Mouse (Mus musculus): ENCODE results near the gene Olfr199.

DNA sequence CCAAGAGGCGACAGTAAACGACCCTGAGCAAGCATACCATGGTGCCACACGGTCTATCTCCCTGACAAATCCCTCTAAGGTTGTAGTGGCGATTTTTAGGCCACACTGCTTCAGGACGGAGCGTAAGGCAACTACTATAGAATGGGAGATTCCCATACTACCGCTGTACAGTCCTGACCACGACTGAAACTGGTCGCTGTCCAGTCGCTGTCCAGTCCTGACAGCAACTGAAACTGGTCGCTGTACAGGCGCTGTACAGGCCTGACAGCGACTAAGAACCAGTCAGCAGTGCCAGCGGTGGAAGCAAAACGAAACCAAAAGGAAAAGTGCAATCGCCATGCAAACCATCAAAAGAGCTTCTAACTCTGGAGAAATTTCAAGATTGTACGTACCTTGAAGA, 30.1 kb upstream of the Olfr199 start:
- TF ChIP-seq CTCF (IDR thresholded peaks at IDR 0.05; ENCODE audit: control insufficient read depth, insufficient read depth, low read length) (no peak), POLR2A (IDR thresholded peaks at IDR 0.05; ENCODE audit: borderline replicate concordance, control insufficient read depth, low read depth, low read length) (no peak)

All from bone marrow, adult 2 months (tissue).